Mouse (Mus musculus) forebrain, embryonic 12.5 days (tissue): ENCODE measurements around the gene Irf2bp2. TPM values are rescaled to one million over a fixed set of nuclear protein-coding genes. Genes with fewer than 3 reads are reported as not detected.

Source experiments
- ATAC-seq: fragments of 200-750 bp; cut with Nextera tagmentation; 2 replicates; pipeline ENCODE4 v1.8.0; 2017; ENCODE audit warnings: moderate TSS enrichment; ENCODE audit not compliant: low FRiP score
- H3K27ac ChIP-seq: fragments of 300-500 bp; sonication (generic); 2 replicates; pipeline ENCODE4 v1.5.1; 2016; ENCODE audit warnings: mild to moderate bottlenecking
- H3K27me3 ChIP-seq: fragments of 300-500 bp; sonication (generic); 2 replicates; pipeline ENCODE4 v1.6.1; 2016; ENCODE audit warnings: mild to moderate bottlenecking
- H3K36me3 ChIP-seq: fragments of 300-500 bp; sonication (generic); replicated peaks from 2 replicates; pipeline ENCODE4 v1.6.1; 2016; ENCODE audit warnings: mild to moderate bottlenecking
- H3K4me1 ChIP-seq: fragments of 300-500 bp; sonication (generic); 2 replicates; pipeline ENCODE4 v1.6.1; 2016
- H3K4me2 ChIP-seq: fragments of 300-500 bp; sonication (generic); 2 replicates; pipeline ENCODE4 v1.6.1; 2016; ENCODE audit warnings: mild to moderate bottlenecking, moderate library complexity
- H3K4me3 ChIP-seq: fragments of 300-500 bp; sonication (generic); replicated peaks from 2 replicates; pipeline ENCODE4 v1.5.1; 2016; ENCODE audit warnings: mild to moderate bottlenecking
- H3K9ac ChIP-seq: fragments of 300-500 bp; sonication (generic); 2 replicates; pipeline ENCODE4 v1.6.1; 2016; ENCODE audit warnings: mild to moderate bottlenecking
- H3K9me3 ChIP-seq: fragments of 300-500 bp; sonication (generic); 2 replicates; pipeline ENCODE4 v1.6.1; 2016
- WGBS: fragments of 180-500 bp; shearing (Covaris S2); methylation state at CpG from one replicate; pipeline ENCODE4 v1.1.7; 2016; 5-methylcytosine and 5-hydroxymethylcytosine counted together
- polyA plus RNA-seq: library from polyadenylated mRNA; unstranded; fragments of >200 nt; fragmentation: Nextera tagmentation; extraction: Ambion mirVana; gene quantifications from 2 replicates; pipeline ENCODE4 v1.2.1, GENCODE M21; 2016

The Irf2bp2 gene
- polyA plus RNA-seq, 1 experiment from 2014 or later = 7.4 TPM

DNA sequence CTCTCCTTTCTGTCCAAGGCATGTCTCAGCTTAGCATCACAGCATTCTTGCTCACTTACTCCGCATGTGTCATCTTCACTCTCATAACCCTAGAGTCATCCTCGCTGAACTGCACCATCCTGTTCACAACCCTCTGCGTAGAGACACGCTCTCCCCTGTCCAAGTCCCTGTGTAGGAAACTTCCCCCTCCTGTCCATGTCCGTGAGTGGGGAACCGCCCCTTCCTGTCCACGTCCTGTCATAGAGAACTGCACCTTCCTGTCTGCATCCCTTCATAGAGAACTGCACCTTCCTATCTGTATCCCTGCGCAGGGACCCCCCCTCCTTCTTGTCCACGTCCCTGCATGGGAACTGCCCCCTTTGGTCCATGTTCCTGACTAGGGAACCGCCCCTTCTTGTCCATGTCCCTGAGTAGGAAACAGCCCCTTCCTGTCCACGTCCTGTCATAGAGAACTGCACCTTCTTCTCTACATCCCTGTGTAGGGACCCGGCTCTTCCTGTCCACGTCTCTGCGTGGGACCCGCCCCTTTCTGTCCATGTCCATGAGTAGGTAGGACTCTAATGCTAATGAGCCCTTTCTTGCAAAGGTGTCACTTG is 22.6 kb downstream of the Irf2bp2 start:
- Histone ChIP-seq H3K9me3 (no peaks in the 10 kb centered on the region), H3K4me1 (peaks cover 32% of the 10 kb centered on the region), H3K9ac (no peak overlapping the region), H3K4me3 (no peak overlapping the region), H3K27ac (no peak overlapping the region), H3K36me3 (no peaks in the 10 kb centered on the region), H3K27me3 (no peaks in the 10 kb centered on the region), H3K4me2 (no peak overlapping the region)
- WGBS = 85% methylated on average over 15 of the region's 15 CpGs
- ATAC-seq = no peak

DNA sequence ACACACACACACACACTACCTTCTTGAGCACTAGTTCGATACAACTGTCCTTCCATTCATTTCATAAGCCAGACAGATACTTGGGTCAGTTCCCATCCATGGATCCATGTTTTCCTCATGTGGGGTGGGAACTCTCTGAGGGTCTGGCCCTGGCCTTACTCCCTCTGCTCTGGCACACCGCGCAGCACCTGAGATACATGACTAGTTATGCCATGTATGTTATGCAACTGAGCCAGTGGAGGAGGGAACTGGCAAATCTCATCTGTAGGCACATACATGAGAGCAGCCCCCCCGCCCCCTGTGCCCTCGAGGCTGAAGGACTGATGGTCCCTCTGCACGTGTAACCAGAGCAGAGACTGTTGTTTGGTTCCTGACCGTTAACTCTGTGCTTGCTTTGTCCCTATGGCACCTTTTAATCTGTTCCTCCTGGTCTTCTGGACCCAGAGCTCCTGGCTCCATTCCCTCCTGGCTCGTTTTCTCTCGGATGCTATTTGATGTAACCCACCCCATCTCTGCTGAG is 23.2 kb downstream of the Irf2bp2 start:
- H3K4me3 ChIP-seq = no peak overlapping the region
- H3K4me1 ChIP-seq = peaks cover 38% of the 10 kb centered on the region
- H3K36me3 ChIP-seq = no peaks in the 10 kb centered on the region
- no peaks in the 10 kb centered on the region for H3K27me3 ChIP-seq
- H3K9me3 ChIP-seq = no peaks in the 10 kb centered on the region
- H3K4me2 ChIP-seq = no peak overlapping the region
- no peak overlapping the region for H3K27ac ChIP-seq
- WGBS = 71% methylated on average over 9 of the region's 9 CpGs
- ATAC-seq = no peak
- H3K9ac ChIP-seq = no peak overlapping the region

DNA sequence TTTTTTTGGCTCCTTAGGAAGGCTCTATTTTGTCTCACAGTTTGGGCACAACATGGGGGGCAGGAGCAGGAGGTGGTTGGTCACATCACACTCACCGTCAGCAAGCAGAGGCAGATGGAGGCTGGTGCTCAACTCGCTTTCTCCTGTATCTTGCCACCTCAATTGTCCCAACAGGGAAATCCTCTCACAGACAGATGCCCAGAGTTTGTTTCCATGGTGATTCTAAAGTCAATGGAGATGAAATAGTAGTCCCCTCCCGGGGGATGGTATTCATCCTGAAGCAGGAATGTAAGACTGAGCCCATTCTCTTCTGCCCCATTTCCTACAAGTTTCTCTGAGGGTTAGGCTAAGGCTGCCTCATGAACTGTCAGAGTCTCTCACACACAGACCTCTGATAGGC is 23.7 kb downstream of the Irf2bp2 start:
- Histone ChIP-seq H3K27ac (no peak overlapping the region), H3K4me2 (no peak overlapping the region), H3K36me3 (no peaks in the 10 kb centered on the region), H3K27me3 (no peaks in the 10 kb centered on the region), H3K9ac (no peak overlapping the region), H3K9me3 (no peaks in the 10 kb centered on the region), H3K4me1 (peaks cover 43% of the 10 kb centered on the region), H3K4me3 (no peak overlapping the region)
- WGBS = 38% methylated on average over 3 of the region's 3 CpGs
- ATAC-seq = no peak

DNA sequence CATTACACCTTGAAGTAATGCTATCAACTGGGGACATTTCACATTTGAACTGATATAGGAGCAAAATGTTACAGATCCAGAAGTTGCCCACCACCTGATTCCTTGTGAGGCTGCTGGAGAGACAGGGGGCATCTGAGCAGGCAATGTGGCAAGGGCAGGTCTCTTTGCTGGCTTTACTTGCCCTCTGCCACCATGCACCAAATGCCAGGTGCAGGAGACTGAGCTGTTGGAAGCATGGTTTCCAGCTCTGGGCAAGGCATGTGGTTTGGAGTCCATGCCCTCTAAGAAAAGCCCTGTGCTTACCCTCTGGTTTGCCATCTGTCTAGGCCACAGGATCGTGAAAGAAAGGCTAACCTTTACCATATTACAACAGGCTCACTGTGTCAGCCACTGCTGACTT is 24.1 kb downstream of the Irf2bp2 start:
- ATAC-seq = no peak
- no peak overlapping the region for H3K4me3 ChIP-seq
- 76% methylated on average over 1 of the region's 1 CpGs for WGBS
- no peaks in the 10 kb centered on the region for H3K27me3 ChIP-seq
- no peaks in the 10 kb centered on the region for H3K36me3 ChIP-seq
- H3K9me3 ChIP-seq = no peaks in the 10 kb centered on the region
- peaks cover 43% of the 10 kb centered on the region for H3K4me1 ChIP-seq
- H3K4me2 ChIP-seq = no peak overlapping the region
- no peak overlapping the region for H3K27ac ChIP-seq
- H3K9ac ChIP-seq = no peak overlapping the region

DNA sequence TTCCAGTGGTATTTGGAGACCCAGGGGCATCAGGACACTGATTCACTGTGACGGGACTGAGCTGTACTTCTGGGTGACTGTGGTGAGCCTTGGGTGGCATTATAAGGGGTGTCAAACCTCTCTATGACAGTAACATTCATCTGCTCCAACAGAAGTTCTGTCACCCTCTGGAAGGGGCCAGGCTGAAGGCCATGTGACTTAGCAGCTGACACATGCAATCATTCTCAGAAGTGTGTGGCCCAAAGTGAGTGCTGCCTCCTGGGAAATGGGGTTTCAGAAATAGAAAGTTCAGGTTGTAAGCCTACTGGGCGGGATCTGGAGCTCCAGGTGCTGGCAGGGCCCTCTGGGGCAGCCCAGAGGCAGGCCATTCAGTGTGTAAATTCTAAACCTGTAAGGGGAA is 26.1 kb downstream of the Irf2bp2 start:
- ATAC-seq = no peak
- WGBS = 89% methylated on average over 2 of the region's 2 CpGs
- 0 out of 2 replicates have a peak overlapping the region, but pooled peaks have one; percentile 25 for H3K27ac ChIP-seq

DNA sequence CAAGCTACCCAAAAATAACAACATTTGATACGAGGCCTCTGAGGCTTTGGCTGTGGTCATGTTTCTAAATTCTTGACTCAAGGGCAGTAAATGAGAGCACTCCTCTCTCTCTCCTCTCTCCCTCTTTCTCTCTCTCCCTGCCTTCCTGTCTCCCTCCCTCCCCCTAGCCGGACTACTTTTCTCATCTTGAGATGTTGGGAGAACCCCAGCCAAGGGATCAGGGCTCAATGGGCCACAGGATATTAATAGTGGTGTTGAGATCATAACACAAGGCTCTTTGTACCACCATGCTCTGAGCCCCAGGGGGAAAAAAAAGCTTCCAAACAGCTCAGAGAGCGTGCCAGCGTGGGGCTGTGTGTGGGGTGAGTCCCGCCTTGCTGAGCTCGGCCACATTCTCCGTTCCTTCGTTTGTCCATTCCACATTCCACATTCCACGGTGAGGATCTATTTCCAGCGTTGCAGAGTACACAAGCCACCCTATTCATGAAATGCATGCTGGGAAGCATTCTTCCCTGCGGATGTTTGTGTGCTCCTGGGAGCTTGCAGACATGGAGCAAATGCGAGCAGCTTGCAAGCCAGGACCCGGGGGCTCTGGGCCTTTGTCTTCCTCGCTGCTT is 27.2 kb downstream of the Irf2bp2 start:
- Histone ChIP-seq H3K4me1 (peaks cover 43% of the 10 kb centered on the region), H3K27ac (peak overlapping the region; percentile 77), H3K27me3 (no peaks in the 10 kb centered on the region), H3K9me3 (no peaks in the 10 kb centered on the region), H3K9ac (no peak overlapping the region), H3K36me3 (no peaks in the 10 kb centered on the region), H3K4me2 (peak overlapping the region; percentile 32), H3K4me3 (no peak overlapping the region)
- WGBS = 6% methylated on average over 14 of the region's 14 CpGs
- peak; percentile 47; the same call in 1 of the 2 replicates for ATAC-seq

More for the DNA sequence above, 26.1 kb downstream of the Irf2bp2 start:
- Histone ChIP-seq H3K4me1 (peaks cover 43% of the 10 kb centered on the region), H3K9me3 (no peaks in the 10 kb centered on the region), H3K27me3 (no peaks in the 10 kb centered on the region), H3K9ac (no peak overlapping the region), H3K4me3 (no peak overlapping the region), H3K4me2 (no peak overlapping the region), H3K36me3 (no peaks in the 10 kb centered on the region)

DNA sequence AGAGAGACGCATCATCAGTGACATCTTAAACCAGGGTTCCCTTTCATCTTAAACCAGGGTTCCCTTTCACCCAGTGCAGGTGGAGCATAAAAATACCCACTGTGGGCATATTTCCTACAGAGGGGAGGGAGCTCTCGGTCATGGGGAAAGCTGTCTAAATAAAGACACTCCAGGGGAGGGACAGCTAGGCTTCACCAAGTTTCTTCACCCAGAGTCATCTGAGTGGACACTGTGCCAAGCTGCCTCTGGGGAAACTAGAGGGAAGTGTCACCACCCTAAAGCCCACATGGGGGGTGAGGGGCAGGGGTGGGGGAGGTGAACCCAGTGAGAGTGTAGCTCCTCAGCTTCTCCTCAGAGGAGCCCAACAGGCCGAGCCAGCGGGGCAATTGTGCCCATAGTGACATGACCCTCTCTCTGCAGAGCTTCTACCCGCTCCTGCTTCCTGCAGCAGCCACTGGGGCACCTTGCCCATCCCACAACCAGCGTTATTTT is 27.8 kb downstream of the Irf2bp2 start:
- Histone ChIP-seq H3K27me3 (no peaks in the 10 kb centered on the region), H3K36me3 (no peaks in the 10 kb centered on the region), H3K27ac (peak overlapping the region; percentile 77), H3K9me3 (no peaks in the 10 kb centered on the region), H3K4me2 (no peak overlapping the region), H3K4me1 (peaks cover 43% of the 10 kb centered on the region), H3K9ac (no peak overlapping the region), H3K4me3 (no peak overlapping the region)
- peak; percentile 27; the same call in 1 of the 2 replicates for ATAC-seq
- 61% methylated on average over 6 of the region's 6 CpGs for WGBS

DNA sequence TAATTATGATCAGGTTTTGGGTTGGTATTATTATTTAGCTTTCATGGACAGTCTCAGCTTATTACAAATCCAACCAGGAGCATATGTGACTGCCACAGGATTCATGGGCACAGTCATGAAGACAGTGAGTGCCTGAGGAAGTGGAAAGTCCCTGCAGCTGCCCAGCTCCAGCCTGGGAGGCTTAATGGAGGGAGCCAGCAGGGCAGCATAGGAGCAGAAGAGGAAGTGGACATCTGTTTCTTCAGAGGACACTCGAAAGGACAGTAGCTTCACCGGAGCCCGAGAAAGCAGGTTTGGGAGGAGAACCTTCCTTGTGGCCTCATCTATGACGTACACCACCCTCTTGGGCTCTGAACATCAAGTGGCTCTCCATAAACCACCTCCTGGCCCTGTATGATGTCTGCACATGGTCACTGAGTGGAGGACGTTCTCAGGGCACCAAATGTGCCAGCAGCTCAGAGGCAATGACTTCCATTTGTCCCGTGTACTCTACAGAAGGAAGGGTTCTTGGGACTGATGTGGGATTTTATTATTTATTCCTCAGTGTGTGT is 28.5 kb downstream of the Irf2bp2 start:
- Histone ChIP-seq H3K27me3 (no peaks in the 10 kb centered on the region), H3K4me3 (no peak overlapping the region), H3K9me3 (no peaks in the 10 kb centered on the region), H3K36me3 (no peaks in the 10 kb centered on the region), H3K27ac (no peak overlapping the region), H3K4me1 (peaks cover 39% of the 10 kb centered on the region), H3K4me2 (no peak overlapping the region), H3K9ac (no peak overlapping the region)
- ATAC-seq = no peak
- whole genome bisulfite sequencing = 85% methylated on average over 6 of the region's 6 CpGs

DNA sequence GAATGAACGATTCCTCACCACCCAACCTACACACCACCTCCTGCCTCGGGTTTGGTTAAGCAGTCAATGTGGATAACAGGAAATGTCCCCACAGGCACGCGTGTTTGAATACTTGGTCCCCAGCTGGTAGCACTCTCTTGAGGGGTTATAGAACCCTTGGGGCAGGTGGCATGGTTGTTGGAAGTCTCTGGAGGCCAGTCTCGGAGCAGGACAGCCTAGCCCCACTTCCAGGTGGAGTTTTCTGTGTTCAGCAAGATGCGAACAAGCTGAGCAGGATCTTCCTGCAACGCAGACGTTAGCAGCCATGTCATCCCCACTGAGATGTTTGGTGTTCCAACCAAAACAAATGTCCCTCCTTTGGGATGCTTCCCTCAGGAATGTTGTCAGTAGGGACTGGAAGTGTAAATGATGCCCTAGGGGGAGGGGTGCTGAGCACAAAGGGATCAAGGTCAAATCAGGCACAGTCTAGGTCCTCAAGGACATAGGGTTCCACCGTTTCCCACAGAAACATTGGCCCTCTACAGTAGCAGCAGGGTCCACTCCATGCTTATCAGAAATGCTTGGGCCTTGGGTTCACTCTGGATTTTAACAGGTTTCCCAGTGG is 29.1 kb downstream of the Irf2bp2 start:
- WGBS = 81% methylated on average over 9 of the region's 9 CpGs
- peaks cover 33% of the 10 kb centered on the region for H3K4me1 ChIP-seq
- no peak overlapping the region for H3K4me3 ChIP-seq
- no peak overlapping the region for H3K4me2 ChIP-seq
- no peak overlapping the region for H3K27ac ChIP-seq
- no peak overlapping the region for H3K9ac ChIP-seq
- peaks cover 6% of the 10 kb centered on the region; the same call in 1 of the 2 replicates for H3K27me3 ChIP-seq
- H3K36me3 ChIP-seq = no peaks in the 10 kb centered on the region
- no peak for ATAC-seq
- no peaks in the 10 kb centered on the region for H3K9me3 ChIP-seq

DNA sequence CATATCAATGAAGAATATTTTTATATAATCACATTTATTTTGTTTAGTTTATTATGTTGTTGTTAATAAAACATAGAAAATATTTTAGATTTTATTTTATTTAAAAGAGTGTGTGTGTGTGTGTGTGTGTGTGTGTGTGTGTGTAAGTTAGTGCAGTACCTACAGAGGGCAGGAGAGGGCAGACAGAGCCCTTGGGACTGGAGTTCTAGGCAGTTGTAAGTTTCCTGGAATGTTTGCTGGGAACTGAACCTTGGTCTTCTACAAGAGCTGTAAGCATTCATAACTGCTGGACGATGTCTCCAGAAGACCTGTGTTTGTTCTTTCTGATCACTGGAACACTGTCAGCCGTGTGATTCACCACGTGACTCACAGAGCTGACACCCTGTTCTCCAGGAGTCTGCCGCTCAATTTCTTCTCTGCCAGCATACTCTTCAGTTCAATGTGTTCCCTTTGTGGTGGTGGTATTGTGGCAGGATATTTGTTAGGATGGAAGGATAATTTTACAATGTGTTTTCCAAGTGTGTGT is 32.4 kb downstream of the Irf2bp2 start:
- H3K4me1 ChIP-seq = peaks cover 23% of the 10 kb centered on the region
- WGBS = 98% methylated on average over 4 of the region's 4 CpGs

DNA sequence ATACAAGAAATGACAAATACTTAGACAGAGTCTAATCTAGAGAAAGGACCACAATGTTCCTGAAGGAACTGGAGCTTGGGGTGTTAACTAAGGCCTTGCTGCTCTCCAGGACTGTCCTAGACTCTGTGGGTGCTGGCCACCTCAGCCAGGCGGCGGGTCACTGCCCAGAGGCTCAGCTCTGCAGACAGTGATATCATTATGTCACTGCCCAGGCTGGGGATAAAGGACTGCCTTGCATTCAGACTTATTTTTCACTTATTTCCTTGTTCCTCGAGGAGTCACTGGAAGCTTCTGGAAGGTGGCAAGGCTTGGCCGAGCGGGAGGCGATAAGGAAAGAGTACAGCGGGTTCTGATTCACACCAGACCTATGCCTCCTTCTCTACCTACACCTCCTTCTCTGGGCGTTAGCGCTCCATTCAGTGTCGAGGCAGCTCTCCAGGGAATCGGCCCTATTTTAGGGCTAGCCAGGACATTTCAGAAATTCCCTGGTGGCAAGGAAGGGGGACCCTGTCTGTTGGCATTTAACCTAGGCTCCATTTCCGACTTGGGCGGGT is 35.3 kb downstream of the Irf2bp2 start:
- H3K9ac ChIP-seq = no peak overlapping the region
- WGBS = 90% methylated on average over 13 of the region's 13 CpGs
- ATAC-seq = no peak

More for the DNA sequence above, 32.4 kb downstream of the Irf2bp2 start:
- peaks cover 6% of the 10 kb centered on the region; the same call in 1 of the 2 replicates for H3K27me3 ChIP-seq
- no peaks in the 10 kb centered on the region for H3K36me3 ChIP-seq
- H3K4me3 ChIP-seq = no peak overlapping the region
- H3K9me3 ChIP-seq = no peaks in the 10 kb centered on the region
- no peak overlapping the region for H3K4me2 ChIP-seq
- no peak overlapping the region for H3K27ac ChIP-seq
- no peak overlapping the region for H3K9ac ChIP-seq
- no peak for ATAC-seq

DNA sequence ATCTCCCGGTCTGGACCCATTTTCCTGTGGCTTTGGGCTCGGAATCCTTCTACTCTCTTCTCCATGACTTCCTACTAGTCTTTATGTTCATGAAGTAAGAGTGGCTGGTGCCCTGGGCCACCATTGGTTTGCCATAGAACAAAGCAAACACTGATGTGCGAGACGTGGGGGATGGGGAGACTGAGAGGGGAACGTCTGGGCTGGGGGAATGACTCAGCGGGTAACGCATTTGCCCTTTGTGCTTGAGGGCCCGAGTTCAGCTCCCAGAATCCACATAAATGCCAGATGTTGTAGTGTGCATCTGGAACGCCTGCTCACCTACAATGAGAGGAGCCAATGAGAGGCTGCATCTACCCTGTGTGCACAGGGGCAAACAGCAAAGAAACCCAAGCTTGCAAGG is 36.4 kb downstream of the Irf2bp2 start:
- no peak overlapping the region for H3K4me3 ChIP-seq
- H3K4me2 ChIP-seq = no peak overlapping the region
- ATAC-seq = no peak
- peaks cover 6% of the 10 kb centered on the region; the same call in 1 of the 2 replicates for H3K27me3 ChIP-seq
- no peak overlapping the region for H3K27ac ChIP-seq
- WGBS = 26% methylated on average over 9 of the region's 9 CpGs
- no peak overlapping the region for H3K9ac ChIP-seq
- peaks cover 9% of the 10 kb centered on the region for H3K4me1 ChIP-seq
- no peaks in the 10 kb centered on the region for H3K9me3 ChIP-seq
- no peaks in the 10 kb centered on the region for H3K36me3 ChIP-seq

More for the DNA sequence above, 35.3 kb downstream of the Irf2bp2 start:
- H3K4me2 ChIP-seq = no peak overlapping the region
- H3K9me3 ChIP-seq = no peaks in the 10 kb centered on the region
- no peak overlapping the region for H3K4me3 ChIP-seq
- peaks cover 9% of the 10 kb centered on the region for H3K4me1 ChIP-seq
- H3K27me3 ChIP-seq = peaks cover 6% of the 10 kb centered on the region; the same call in 1 of the 2 replicates
- H3K27ac ChIP-seq = no peak overlapping the region
- no peaks in the 10 kb centered on the region for H3K36me3 ChIP-seq
